Mouse (Mus musculus) heart, embryonic 13.5 days (tissue): Measurements from ENCODE around the gene Fcor. TPM values are rescaled to one million over a fixed set of nuclear protein-coding genes. Genes with fewer than 3 reads are reported as not detected.
A peak's percentile ranks its signal among the peaks of the same experiment; 100 is the strongest.

Experiments used
- ATAC-seq: fragments of 200-750 bp; cut with Nextera tagmentation; 2 replicates; pipeline ENCODE4 v1.8.0; 2017; ENCODE audit warnings: moderate TSS enrichment; ENCODE audit not compliant: insufficient number of reproducible peaks, low FRiP score, low TSS enrichment; ENCODE audit errors: extremely low read depth
- H3K27ac ChIP-seq: fragments of 300-500 bp; sonication (generic); replicated peaks from 2 replicates; pipeline ENCODE4 v1.5.1; 2015; ENCODE audit warnings: moderate library complexity, mild to moderate bottlenecking, inconsistent platforms
- H3K27me3 ChIP-seq: fragments of 300-500 bp; sonication (generic); replicated peaks from 2 replicates; pipeline ENCODE4 v1.6.1; 2015; ENCODE audit warnings: mild to moderate bottlenecking, inconsistent platforms
- H3K36me3 ChIP-seq: fragments of 300-500 bp; sonication (generic); 2 replicates; pipeline ENCODE4 v1.6.1; 2015; ENCODE audit warnings: mild to moderate bottlenecking, inconsistent platforms
- H3K4me1 ChIP-seq: fragments of 300-500 bp; sonication (generic); 2 replicates; pipeline ENCODE4 v1.6.1; 2015; ENCODE audit warnings: inconsistent platforms
- H3K4me2 ChIP-seq: fragments of 300-500 bp; sonication (generic); 2 replicates; pipeline ENCODE4 v1.6.1; 2015; ENCODE audit warnings: inconsistent platforms, mild to moderate bottlenecking, moderate library complexity
- H3K4me3 ChIP-seq: fragments of 300-500 bp; sonication (generic); 2 replicates; pipeline ENCODE4 v1.5.1; 2015; ENCODE audit warnings: moderate library complexity, mild to moderate bottlenecking, inconsistent platforms
- H3K9ac ChIP-seq: fragments of 300-500 bp; sonication (generic); 2 replicates; pipeline ENCODE4 v1.6.1; 2015; ENCODE audit warnings: inconsistent platforms, mild to moderate bottlenecking, moderate library complexity
- H3K9me3 ChIP-seq: fragments of 300-500 bp; sonication (generic); 2 replicates; pipeline ENCODE4 v1.6.1; 2016; ENCODE audit warnings: inconsistent platforms
- WGBS: fragments of 180-500 bp; shearing (Covaris S2); methylation state at CpG from one replicate; pipeline ENCODE4 v1.1.7; 2015; ENCODE audit warnings: mixed read lengths; 5-methylcytosine and 5-hydroxymethylcytosine counted together
- polyA plus RNA-seq: library from polyadenylated mRNA; unstranded; fragments of >200 nt; fragmentation: Nextera tagmentation; extraction: Ambion mirVana; gene quantifications from 2 replicates; pipeline ENCODE4 v1.2.1, GENCODE M21; 2015

Gene Fcor
- polyA plus RNA-seq, 1 experiment from 2014 or later = 9.0 TPM

GRCm38 (mm10) chr8:3670388-3670787 lies 1.8 kb downstream of the Fcor start:
- no peak for ATAC-seq
- no peaks in the 10 kb centered on the region for H3K36me3 ChIP-seq

DNA sequence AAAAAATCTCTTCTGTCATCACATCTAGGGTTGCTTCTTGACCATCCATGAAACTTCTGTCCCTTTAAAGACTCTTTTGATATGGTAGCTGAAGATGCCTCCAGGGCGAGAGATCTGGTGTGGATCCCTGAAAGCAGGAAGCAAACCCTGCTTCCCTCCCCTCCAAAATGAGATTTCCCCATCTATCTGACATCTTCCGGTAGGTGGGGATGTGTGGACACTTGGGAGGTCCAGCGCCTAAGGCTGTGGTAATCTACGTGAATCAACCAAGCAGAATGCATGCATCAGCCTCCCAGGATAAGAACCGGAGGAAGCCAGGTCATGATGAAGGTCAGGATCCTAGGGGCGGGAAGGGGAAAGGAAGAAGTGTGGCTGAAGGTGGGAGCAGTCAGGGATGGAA lies 6.7 kb downstream of the Fcor start, which contains the start of gene Mcemp1:
Mcemp1 (plus strand) TSS at position 248 of the 400 bp plus-strand sequence.
- no peak within 1 kb of the TSS for H3K4me3 ChIP-seq
- no peaks in the 10 kb centered on the region for H3K9me3 ChIP-seq
- H3K9ac ChIP-seq = no peak within 1 kb of the TSS
- no peak within 1 kb of the TSS for H3K4me2 ChIP-seq
- no peak for ATAC-seq
- H3K36me3 ChIP-seq = no peaks in the 10 kb centered on the region
- no peaks in the 10 kb centered on the region for H3K4me1 ChIP-seq
- H3K27me3 ChIP-seq = 0 out of 2 replicates have a peak, but pooled peaks cover 9% of the 10 kb centered on the region
- no peak within 1 kb of the TSS for H3K27ac ChIP-seq
- 61% methylated on average over 6 of the region's 6 CpGs for WGBS

More at GRCm38 (mm10) chr8:3670388-3670787, 1.8 kb downstream of the Fcor start:
- Histone ChIP-seq H3K4me3 (no peak overlapping the region), H3K27me3 (0 out of 2 replicates have a peak, but pooled peaks cover 9% of the 10 kb centered on the region), H3K9ac (no peak overlapping the region), H3K9me3 (no peaks in the 10 kb centered on the region), H3K4me2 (no peak overlapping the region), H3K27ac (no peak overlapping the region), H3K4me1 (no peaks in the 10 kb centered on the region)
- 70% methylated on average over 2 of the region's 2 CpGs for WGBS

DNA sequence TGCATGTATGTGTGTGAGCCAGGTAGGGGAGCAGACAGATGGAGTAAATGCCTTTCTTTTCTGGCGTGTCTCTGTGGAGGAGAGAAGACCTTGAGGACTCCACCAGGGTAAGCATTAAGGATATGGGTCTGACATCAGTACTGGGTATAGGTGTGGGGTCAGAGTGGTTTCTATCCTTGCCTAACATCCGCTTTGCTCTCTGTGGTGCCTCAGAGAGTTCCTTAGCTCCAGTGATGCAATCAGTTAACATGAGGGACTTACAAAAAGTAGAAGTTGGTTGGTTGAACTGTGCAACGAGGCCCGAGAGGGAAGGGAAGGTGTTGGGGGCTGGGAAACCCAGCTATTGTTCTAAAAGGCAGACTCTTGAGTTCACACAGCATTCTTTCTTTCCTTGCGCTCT lies 7.8 kb downstream of the Fcor start:
- no peak overlapping the region for H3K4me2 ChIP-seq
- no peak for ATAC-seq
- 50% methylated on average over 5 of the region's 5 CpGs for WGBS
- H3K4me3 ChIP-seq = no peak overlapping the region
- H3K27me3 ChIP-seq = 0 out of 2 replicates have a peak, but pooled peaks cover 9% of the 10 kb centered on the region
- H3K4me1 ChIP-seq = no peaks in the 10 kb centered on the region
- H3K27ac ChIP-seq = no peak overlapping the region
- no peak overlapping the region for H3K9ac ChIP-seq
- H3K36me3 ChIP-seq = no peaks in the 10 kb centered on the region
- no peaks in the 10 kb centered on the region for H3K9me3 ChIP-seq

GRCm38 (mm10) chr8:3660889-3661288 lies 11.3 kb downstream of the Fcor start:
- ATAC-seq = no peak
- Histone ChIP-seq H3K27ac (no peak overlapping the region), H3K27me3 (peaks cover 22% of the 10 kb centered on the region), H3K4me3 (no peak overlapping the region), H3K36me3 (no peaks in the 10 kb centered on the region), H3K9ac (no peak overlapping the region), H3K4me1 (no peaks in the 10 kb centered on the region), H3K4me2 (no peak overlapping the region), H3K9me3 (no peaks in the 10 kb centered on the region)
- WGBS = 69% methylated on average over 8 of the region's 8 CpGs

- Histone ChIP-seq H3K4me3 (no peak overlapping the region), H3K36me3 (no peaks in the 10 kb centered on the region), H3K27ac (no peak overlapping the region), H3K27me3 (peaks cover 22% of the 10 kb centered on the region), H3K4me1 (no peaks in the 10 kb centered on the region), H3K9ac (no peak overlapping the region), H3K4me2 (no peak overlapping the region), H3K9me3 (no peaks in the 10 kb centered on the region)
- ATAC-seq = no peak
- WGBS = 27% methylated on average over 7 of the region's 7 CpGs
Measured at GRCm38 (mm10) chr8:3656725-3657381, 15.3 kb downstream of the Fcor start.

DNA sequence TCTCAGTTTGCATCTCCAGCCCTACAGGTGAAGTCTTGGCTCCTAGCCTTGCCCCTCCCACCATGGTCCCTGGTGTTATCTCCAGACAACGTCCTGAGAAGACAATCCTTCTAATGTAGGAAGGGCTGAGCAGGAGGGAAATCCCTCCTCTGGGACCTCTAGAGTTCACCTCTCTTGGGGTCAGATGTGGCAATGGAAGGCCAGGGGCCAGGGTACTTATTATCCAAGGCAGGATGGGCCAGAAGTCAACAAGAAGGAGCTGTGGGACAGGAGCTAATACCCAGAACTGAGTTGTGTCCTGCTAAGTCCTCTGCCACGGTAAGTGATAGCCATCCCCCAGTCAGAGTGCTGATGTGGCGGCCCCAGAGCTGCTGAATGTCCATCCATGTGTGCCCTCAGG lies 16.6 kb downstream of the Fcor start, which contains the start of gene Retn:
Retn (plus strand) TSS at position 245 of the 400 bp plus-strand sequence.
- Histone ChIP-seq H3K9me3 (no peaks in the 10 kb centered on the region), H3K27me3 (peaks cover 22% of the 10 kb centered on the region), H3K4me1 (no peaks in the 10 kb centered on the region), H3K36me3 (no peaks in the 10 kb centered on the region), H3K4me2 (no peak within 1 kb of the TSS), H3K27ac (no peak within 1 kb of the TSS), H3K4me3 (no peak within 1 kb of the TSS), H3K9ac (no peak within 1 kb of the TSS)
- WGBS = 54% methylated on average over 3 of the region's 3 CpGs
- no peak for ATAC-seq

- Histone ChIP-seq H3K27ac (no peak overlapping the region), H3K9me3 (no peaks in the 10 kb centered on the region), H3K4me3 (no peak overlapping the region), H3K4me1 (no peaks in the 10 kb centered on the region), H3K36me3 (no peaks in the 10 kb centered on the region), H3K27me3 (peaks cover 22% of the 10 kb centered on the region), H3K9ac (no peak overlapping the region), H3K4me2 (no peak overlapping the region)
- 63% methylated on average over 11 of the region's 11 CpGs for WGBS
- no peak; the same call in 1 of the 2 replicates for ATAC-seq
Measured at GRCm38 (mm10) chr8:3654726-3655508, 17.2 kb downstream of the Fcor start.

GRCm38 (mm10) chr8:3652845-3653244 lies 19.3 kb downstream of the Fcor start:
- Histone ChIP-seq H3K4me1 (no peaks in the 10 kb centered on the region), H3K4me3 (no peak overlapping the region), H3K9me3 (no peaks in the 10 kb centered on the region), H3K4me2 (no peak overlapping the region), H3K36me3 (no peaks in the 10 kb centered on the region), H3K9ac (no peak overlapping the region), H3K27me3 (peaks cover 20% of the 10 kb centered on the region), H3K27ac (no peak overlapping the region)
- WGBS = 58% methylated on average over 3 of the region's 3 CpGs
- ATAC-seq = no peak

GRCm38 (mm10) chr8:3648990-3649389 lies 23.2 kb downstream of the Fcor start:
- no peak for ATAC-seq
- H3K4me2 ChIP-seq = peak overlapping the region; percentile 35

GRCm38 (mm10) chr8:3648268-3648667 lies 23.9 kb downstream of the Fcor start:
- H3K4me1 ChIP-seq = no peaks in the 10 kb centered on the region
- H3K4me2 ChIP-seq = no peak overlapping the region
- H3K27me3 ChIP-seq = 0 out of 2 replicates have a peak, but pooled peaks cover 4% of the 10 kb centered on the region
- H3K27ac ChIP-seq = no peak overlapping the region
- no peak overlapping the region for H3K9ac ChIP-seq
- H3K4me3 ChIP-seq = no peak overlapping the region
- WGBS = 64% methylated on average over 2 of the region's 2 CpGs
- no peaks in the 10 kb centered on the region for H3K9me3 ChIP-seq
- H3K36me3 ChIP-seq = no peaks in the 10 kb centered on the region
- no peak for ATAC-seq

More at GRCm38 (mm10) chr8:3648990-3649389, 23.2 kb downstream of the Fcor start:
- Histone ChIP-seq H3K4me3 (no peak overlapping the region), H3K36me3 (no peaks in the 10 kb centered on the region), H3K4me1 (no peaks in the 10 kb centered on the region), H3K9me3 (no peaks in the 10 kb centered on the region), H3K27ac (no peak overlapping the region), H3K27me3 (0 out of 2 replicates have a peak, but pooled peaks cover 7% of the 10 kb centered on the region), H3K9ac (no peak overlapping the region)
- 53% methylated on average over 1 of the region's 1 CpGs for WGBS

- 0 out of 2 replicates have a peak, but pooled peaks cover 4% of the 10 kb centered on the region for H3K27me3 ChIP-seq
- 70% methylated on average over 4 of the region's 4 CpGs for WGBS
- no peak overlapping the region for H3K4me2 ChIP-seq
- no peaks in the 10 kb centered on the region for H3K9me3 ChIP-seq
- H3K4me1 ChIP-seq = no peaks in the 10 kb centered on the region
- H3K36me3 ChIP-seq = peaks cover 4% of the 10 kb centered on the region; the same call in 1 of the 2 replicates
- no peak overlapping the region for H3K9ac ChIP-seq
- no peak overlapping the region for H3K4me3 ChIP-seq
- no peak for ATAC-seq
- no peak overlapping the region for H3K27ac ChIP-seq
Measured at GRCm38 (mm10) chr8:3647561-3647960, 24.6 kb downstream of the Fcor start.
